Mouse (Mus musculus) brain, embryonic 14.5 days (tissue): ENCODE results near the gene Ccdc3.

ENCODE experiments used
- CTCF ChIP-seq: fragments of 200-500 bp; IDR thresholded peaks from 2 replicates; pipeline ENCODE4 v1.5.1; 2012; ENCODE audit warnings: inconsistent platforms, mild to moderate bottlenecking, moderate library complexity, borderline replicate concordance; ENCODE audit not compliant: insufficient read depth, insufficient read length; ENCODE audit errors: extremely low read depth
- POLR2A ChIP-seq: fragments of 200-500 bp; IDR thresholded peaks from 2 replicates; pipeline ENCODE4 v1.6.1; 2012; ENCODE audit warnings: mild to moderate bottlenecking, inconsistent platforms, borderline replicate concordance; ENCODE audit not compliant: poor library complexity, insufficient read depth, insufficient read length, severe bottlenecking; ENCODE audit errors: extremely low read depth

DNA sequence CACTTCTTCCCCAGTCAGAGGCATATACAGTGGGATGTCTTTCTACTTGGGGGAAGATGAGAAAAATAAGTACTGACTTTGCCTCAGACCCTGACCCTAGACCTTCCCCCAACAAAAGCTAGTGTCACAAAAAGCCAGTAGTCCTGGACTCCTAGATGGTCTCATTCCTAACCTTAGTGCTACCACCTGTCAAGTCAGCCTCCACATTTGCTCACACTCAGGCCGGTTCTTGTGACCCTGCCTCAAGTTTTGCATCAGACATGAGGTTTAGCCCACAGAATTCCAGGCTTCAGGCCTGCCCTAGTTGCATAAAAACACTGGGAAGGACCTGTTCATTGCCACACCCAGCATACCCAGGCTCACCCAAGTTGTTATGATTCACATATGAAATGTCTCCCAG, 67.4 kb downstream of the Ccdc3 start:
- TF ChIP-seq POLR2A (no peak), CTCF (no peak)
